Mouse (Mus musculus): ENCODE results near the gene Kif3b. TPM values are rescaled to one million over a fixed set of nuclear protein-coding genes. Genes with fewer than 3 reads are reported as not detected.

Kif3b gene
- polyA plus RNA-seq (2012; rRNA removed): 2.8 and 4.9 TPM in 2 replicates

DNA sequence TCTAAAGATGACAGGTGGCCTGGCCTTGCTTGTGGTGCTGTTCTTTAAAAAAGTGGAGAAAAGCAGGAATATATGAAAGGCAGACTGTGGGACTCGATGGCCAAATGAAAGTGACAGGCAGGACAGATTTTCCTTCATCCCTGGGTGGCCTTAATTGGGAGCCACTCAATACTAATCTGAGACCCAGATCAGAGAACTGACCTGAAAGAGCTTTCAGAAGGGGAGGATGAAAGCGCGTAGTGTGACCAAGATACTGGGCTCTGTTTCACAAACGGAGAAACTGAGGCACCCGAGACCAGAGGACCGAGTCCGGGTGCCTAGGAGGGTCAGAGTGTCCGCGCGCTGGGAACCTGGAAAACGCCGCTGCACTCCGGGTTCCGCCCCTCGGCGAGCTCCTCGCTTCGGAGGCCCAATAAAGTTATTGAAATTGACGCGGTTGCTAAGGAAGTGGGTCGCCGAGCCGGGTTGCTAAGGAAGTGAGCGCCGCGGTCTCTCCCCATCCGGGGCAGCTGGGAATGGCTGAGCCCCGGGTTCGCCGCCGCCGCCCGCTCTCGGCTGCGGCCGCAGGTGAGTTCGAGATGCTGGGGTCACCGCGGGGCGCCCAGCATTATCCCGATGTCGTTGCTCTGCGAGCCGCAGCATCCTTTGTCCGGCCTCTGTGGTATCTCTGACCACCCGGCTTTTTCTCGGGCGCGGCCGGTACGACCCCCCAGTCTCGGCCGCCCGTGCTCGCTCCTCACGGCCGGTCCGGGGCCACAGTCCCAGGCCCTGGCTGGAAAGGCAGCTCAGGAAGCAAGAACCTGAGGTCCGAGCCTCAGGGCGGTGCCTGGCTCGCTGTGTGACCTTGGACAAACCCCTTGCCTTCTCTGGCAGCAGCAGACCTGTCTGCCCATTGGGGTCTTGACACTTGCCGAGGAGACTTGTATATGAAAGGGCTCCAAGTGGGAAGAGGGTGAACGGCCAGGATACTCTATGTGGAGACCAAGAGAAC lies at the start of gene Kif3b:
Gene Kif3b (plus strand): TSS at position 476 of the 991 bp plus-strand sequence.
- Histone ChIP-seq H3K27ac (ENCODE audit: insufficient read depth, low read depth, low read length) (0 out of 2 replicates have a peak within 1 kb of the TSS, but pooled peaks have one; percentile 5), H3K36me3 (ENCODE audit: control insufficient read depth, insufficient read depth, low read length) (no peaks in the 10 kb centered on the region), H3K4me3 (ENCODE audit: low read depth, low read length) (peak within 1 kb of the TSS; percentile 97), H3K27me3 (ENCODE audit: control insufficient read depth, insufficient read depth, low read length) (no peaks in the 10 kb centered on the region), H3K4me1 (ENCODE audit: control insufficient read depth, insufficient read depth, insufficient read length, low read length) (peaks cover 4% of the 10 kb centered on the region; the same call in 1 of the 2 replicates)
- WGBS: under 1% methylated on average over 63 of the region's 63 CpGs
- peak; percentile 36; the same call in 1 of the 2 replicates for TF ChIP-seq POLR2A (IDR thresholded peaks at IDR 0.05; ENCODE audit: low read depth, low read length)
- TF ChIP-seq CTCF (IDR thresholded peaks at IDR 0.05; ENCODE audit: extremely low read depth, insufficient read length, insufficient replicate concordance, low read depth, low read length): no peak

DNA sequence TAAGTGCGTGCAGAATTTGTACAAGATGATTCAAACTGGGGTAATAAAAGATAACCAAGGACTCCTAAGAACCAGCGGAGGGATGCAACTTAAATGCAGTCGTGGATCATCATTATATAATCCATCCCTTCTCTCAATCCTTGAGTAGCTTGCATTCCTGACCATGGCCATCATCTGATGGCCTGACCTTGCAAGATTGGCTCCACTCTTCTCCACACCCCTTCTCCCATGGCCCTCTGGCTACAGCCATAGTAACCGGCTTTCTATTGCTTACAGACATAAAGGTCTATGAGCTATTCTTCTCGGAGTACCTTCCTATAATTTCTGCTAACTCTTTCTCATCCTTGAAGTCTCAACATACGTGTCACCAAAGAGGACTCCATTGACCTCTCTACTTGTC lies 49.1 kb upstream of the Kif3b start:
- Histone ChIP-seq H3K27ac (ENCODE audit: insufficient read depth, low read depth, low read length) (no peak overlapping the region), H3K27me3 (ENCODE audit: control insufficient read depth, insufficient read depth, low read length) (no peaks in the 10 kb centered on the region), H3K4me3 (ENCODE audit: low read depth, low read length) (no peak overlapping the region), H3K36me3 (ENCODE audit: control insufficient read depth, insufficient read depth, low read length) (peaks cover 4% of the 10 kb centered on the region; the same call in 1 of the 2 replicates), H3K4me1 (ENCODE audit: control insufficient read depth, insufficient read depth, insufficient read length, low read length) (peaks cover 12% of the 10 kb centered on the region; the same call in 1 of the 2 replicates)
- TF ChIP-seq POLR2A (IDR thresholded peaks at IDR 0.05; ENCODE audit: low read depth, low read length) (no peak), CTCF (IDR thresholded peaks at IDR 0.05; ENCODE audit: extremely low read depth, insufficient read length, insufficient replicate concordance, low read depth, low read length) (no peak)
- WGBS: 29% methylated on average over 6 of the region's 6 CpGs

DNA sequence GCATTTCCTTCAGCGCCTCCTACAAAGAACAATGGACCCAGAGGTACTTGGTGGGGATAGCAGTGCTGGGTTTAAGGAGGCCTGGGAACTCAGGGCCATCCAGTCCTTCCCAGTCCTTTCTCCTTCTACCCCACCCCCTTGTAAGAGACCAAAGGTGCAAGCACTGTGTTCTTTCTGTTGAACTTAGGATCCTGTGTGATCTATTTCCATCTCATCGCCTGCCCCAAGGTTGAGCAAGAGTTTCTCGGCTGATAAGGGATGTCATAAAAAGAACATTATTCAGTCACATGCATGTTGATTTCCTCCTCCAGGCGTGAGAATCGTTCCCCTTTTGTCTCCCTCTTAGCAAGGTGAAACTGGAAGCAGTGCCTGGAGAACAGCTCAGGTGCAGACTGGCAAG lies 41.5 kb upstream of the Kif3b start:
- 28% methylated on average over 5 of the region's 5 CpGs for WGBS
- no peak overlapping the region for H3K4me3 ChIP-seq (ENCODE audit: low read depth, low read length)
- no peaks in the 10 kb centered on the region for H3K27me3 ChIP-seq (ENCODE audit: control insufficient read depth, insufficient read depth, low read length)
- peak overlapping the region; percentile 67 for H3K27ac ChIP-seq (ENCODE audit: insufficient read depth, low read depth, low read length)
- H3K36me3 ChIP-seq (ENCODE audit: control insufficient read depth, insufficient read depth, low read length): peaks cover 9% of the 10 kb centered on the region
- TF ChIP-seq CTCF (IDR thresholded peaks at IDR 0.05; ENCODE audit: extremely low read depth, insufficient read length, insufficient replicate concordance, low read depth, low read length) (no peak), POLR2A (IDR thresholded peaks at IDR 0.05; ENCODE audit: low read depth, low read length) (no peak)
- peaks cover 9% of the 10 kb centered on the region; the same call in 1 of the 2 replicates for H3K4me1 ChIP-seq (ENCODE audit: control insufficient read depth, insufficient read depth, insufficient read length, low read length)

DNA sequence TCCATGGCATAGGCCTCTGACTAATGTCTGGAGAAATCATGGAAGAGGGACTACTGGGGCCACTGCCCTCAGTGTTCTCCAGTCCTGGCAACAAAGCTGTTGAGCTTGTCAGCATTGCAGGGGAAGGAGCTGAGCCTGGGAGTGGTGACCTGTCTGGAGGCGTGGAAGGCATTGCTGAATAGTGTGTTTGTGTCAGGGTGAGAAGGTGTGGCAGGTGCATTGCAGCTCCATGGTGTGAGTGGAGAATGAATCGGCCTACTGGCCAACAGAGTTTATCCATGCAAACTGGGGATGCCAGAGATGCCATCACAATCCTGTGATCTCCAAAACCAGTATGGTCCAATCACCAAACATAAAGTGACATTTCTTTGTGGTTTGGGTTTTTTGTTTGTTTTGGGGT lies 34.6 kb upstream of the Kif3b start:
- no peaks in the 10 kb centered on the region for H3K27me3 ChIP-seq (ENCODE audit: control insufficient read depth, insufficient read depth, low read length)
- WGBS: 37% methylated on average over 2 of the region's 2 CpGs
- H3K4me1 ChIP-seq (ENCODE audit: control insufficient read depth, insufficient read depth, insufficient read length, low read length): peaks cover 14% of the 10 kb centered on the region
- H3K27ac ChIP-seq (ENCODE audit: insufficient read depth, low read depth, low read length): no peak overlapping the region
- no peak overlapping the region for H3K4me3 ChIP-seq (ENCODE audit: low read depth, low read length)
- TF ChIP-seq CTCF (IDR thresholded peaks at IDR 0.05; ENCODE audit: extremely low read depth, insufficient read length, insufficient replicate concordance, low read depth, low read length) (no peak), POLR2A (IDR thresholded peaks at IDR 0.05; ENCODE audit: low read depth, low read length) (no peak)
- peaks cover 8% of the 10 kb centered on the region for H3K36me3 ChIP-seq (ENCODE audit: control insufficient read depth, insufficient read depth, low read length)

DNA sequence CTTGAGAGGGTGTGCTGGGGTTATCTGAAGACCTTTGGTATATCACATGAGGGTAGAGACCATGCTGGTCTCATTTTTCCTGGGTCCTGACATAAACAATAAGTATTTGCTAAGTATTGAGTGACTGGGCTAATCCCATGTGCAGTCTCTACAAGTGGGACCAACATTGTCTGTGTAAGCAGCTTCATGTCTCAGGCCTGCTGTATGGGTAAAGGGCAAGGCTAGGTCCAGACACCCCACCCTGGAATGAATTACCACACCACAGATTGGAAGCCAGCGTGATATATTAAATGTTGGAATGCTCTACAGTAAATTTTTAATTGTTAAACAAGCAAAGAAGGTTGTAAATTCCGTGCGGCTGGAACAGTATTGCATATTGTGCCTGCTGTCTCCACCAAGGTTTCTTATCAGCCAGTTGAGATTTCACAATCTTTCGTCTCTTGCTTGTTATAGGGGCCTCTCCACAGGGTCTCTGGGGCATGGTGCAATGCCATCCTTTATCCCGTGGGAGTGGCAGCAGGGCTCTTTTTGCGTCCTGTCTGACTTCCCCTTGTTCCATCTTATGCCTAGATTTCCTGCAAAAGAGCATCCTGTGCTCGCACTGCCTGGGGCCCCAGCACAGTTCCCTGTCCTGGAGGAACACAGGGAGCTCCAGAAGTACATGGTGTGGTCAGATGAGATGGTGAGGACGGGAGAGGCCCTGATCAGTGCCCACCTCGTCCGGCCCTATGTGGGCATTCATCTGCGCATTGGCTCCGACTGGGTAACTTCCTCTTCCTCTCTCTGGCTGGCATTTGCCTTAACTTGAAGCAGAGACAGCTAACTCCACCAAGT lies 32.0 kb upstream of the Kif3b start:
- H3K27me3 ChIP-seq (ENCODE audit: control insufficient read depth, insufficient read depth, low read length): no peaks in the 10 kb centered on the region
- H3K4me3 ChIP-seq (ENCODE audit: low read depth, low read length): no peak overlapping the region
- H3K4me1 ChIP-seq (ENCODE audit: control insufficient read depth, insufficient read depth, insufficient read length, low read length): peaks cover 13% of the 10 kb centered on the region
- peaks cover 13% of the 10 kb centered on the region for H3K36me3 ChIP-seq (ENCODE audit: control insufficient read depth, insufficient read depth, low read length)
- 29% methylated on average over 12 of the region's 12 CpGs for WGBS
- peak overlapping the region; percentile 77 for H3K27ac ChIP-seq (ENCODE audit: insufficient read depth, low read depth, low read length)
- TF ChIP-seq POLR2A (IDR thresholded peaks at IDR 0.05; ENCODE audit: low read depth, low read length): no peak
- TF ChIP-seq CTCF (IDR thresholded peaks at IDR 0.05; ENCODE audit: extremely low read depth, insufficient read length, insufficient replicate concordance, low read depth, low read length): no peak

DNA sequence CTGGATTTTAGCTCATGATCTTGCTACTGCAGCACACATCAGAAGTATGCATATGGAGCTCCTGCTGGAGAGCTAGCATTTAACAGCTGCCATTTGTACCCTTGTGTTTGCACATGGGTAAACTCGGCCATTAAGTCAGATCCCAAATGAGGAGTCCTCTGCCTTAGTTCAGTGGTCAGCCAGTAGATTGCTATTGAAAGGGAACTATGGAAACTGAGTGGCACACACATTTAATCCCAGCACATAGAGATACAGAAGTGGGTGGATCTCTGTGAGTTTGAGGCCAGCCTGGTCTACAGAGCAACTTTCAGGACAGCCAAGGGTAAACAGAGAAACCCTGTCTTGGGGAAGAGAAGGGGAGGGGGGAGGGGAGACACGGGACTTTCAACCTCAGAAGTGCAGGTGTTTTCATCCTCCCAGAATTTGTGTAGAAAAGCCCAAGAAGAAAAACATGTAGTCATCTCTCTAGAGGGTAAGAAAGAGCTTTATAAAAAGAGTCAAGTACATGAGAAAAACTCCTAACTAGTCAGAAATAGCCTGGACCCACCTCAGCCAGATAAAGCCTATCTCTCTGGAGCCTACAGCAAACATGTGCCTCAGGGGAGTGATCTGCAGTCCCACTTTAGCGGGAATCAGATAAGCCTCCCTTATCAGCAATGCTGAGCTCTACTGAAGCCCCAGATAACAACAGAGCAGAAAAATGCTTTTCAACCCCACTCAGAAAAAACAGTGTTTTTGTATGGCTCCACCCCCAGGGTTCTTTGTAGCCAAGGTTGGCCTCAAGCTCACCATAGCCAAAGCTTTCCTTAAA lies 31.1 kb upstream of the Kif3b start:
- Histone ChIP-seq H3K4me1 (ENCODE audit: control insufficient read depth, insufficient read depth, insufficient read length, low read length) (peaks cover 13% of the 10 kb centered on the region), H3K4me3 (ENCODE audit: low read depth, low read length) (no peak overlapping the region), H3K27me3 (ENCODE audit: control insufficient read depth, insufficient read depth, low read length) (no peaks in the 10 kb centered on the region), H3K36me3 (ENCODE audit: control insufficient read depth, insufficient read depth, low read length) (peaks cover 13% of the 10 kb centered on the region), H3K27ac (ENCODE audit: insufficient read depth, low read depth, low read length) (peak overlapping the region; percentile 59)
- 31% methylated on average over 3 of the region's 3 CpGs for WGBS
- TF ChIP-seq CTCF (IDR thresholded peaks at IDR 0.05; ENCODE audit: extremely low read depth, insufficient read length, insufficient replicate concordance, low read depth, low read length) (no peak), POLR2A (IDR thresholded peaks at IDR 0.05; ENCODE audit: low read depth, low read length) (no peak)

Data from small intestine, adult 2 months (tissue).